Mouse (Mus musculus) layer of hippocampus, adult 18-20 months (tissue): ENCODE measurements around the gene Prss12. TPM values are rescaled to one million over a fixed set of nuclear protein-coding genes. Genes with fewer than 3 reads are reported as not detected.

Experiments
- DNase-seq, 2 experiments: peaks; one replicate each; pipeline ENCODE4 v3.0.0; 2022; ENCODE audit warnings: low spot score in 2 of 2
- long read RNA-seq: library from polyadenylated mRNA; stranded (forward); transcript quantifications from one replicate; pipeline ENCODE4 v2.0.0, GENCODE M21; 2021
- total RNA-seq, 2 experiments: library from RNA; stranded (reverse); gene quantifications; 2 replicates each; pipeline ENCODE4 v1.2.3; 2021

Prss12 gene
- total RNA-seq = 10 to 100 TPM; 11.5 to 14.1 TPM
- long read RNA-seq, transcript Prss12-201 (11 exons, 2,602 nt) = major isoform, 26 of 28 reads
- long read RNA-seq, partial matches to known transcripts = 1 of 28 reads
- long read RNA-seq, other reads (novel, unspliced or antisense) = 1 of 28 reads

GRCm38 (mm10) chr3:123446708-123447537, at the start of gene Prss12:
Gene Prss12, plus strand, starts transcription at chr3:123446913.
- DNase-seq = peak; percentile 35 to 77

GRCm38 (mm10) chr3:123397562-123398481, 48.9 kb upstream of the Prss12 start:
- no peak for DNase-seq

GRCm38 (mm10) chr3:123404945-123405344, 41.8 kb upstream of the Prss12 start:
- DNase-seq = no peak

GRCm38 (mm10) chr3:123411821-123412578, 34.7 kb upstream of the Prss12 start:
- DNase-seq = no peak

- DNase-seq = no peak
Observed at GRCm38 (mm10) chr3:123413173-123413572, 33.5 kb upstream of the Prss12 start.

- DNase-seq = no peak
Observed at GRCm38 (mm10) chr3:123425647-123426046, 21.1 kb upstream of the Prss12 start.

- no peak for DNase-seq
Observed at GRCm38 (mm10) chr3:123428005-123428404, 18.7 kb upstream of the Prss12 start.

GRCm38 (mm10) chr3:123429597-123430458, 16.9 kb upstream of the Prss12 start:
- no peak for DNase-seq

GRCm38 (mm10) chr3:123431951-123432674, 14.6 kb upstream of the Prss12 start:
- DNase-seq = no peak

- DNase-seq = no peak
Observed at GRCm38 (mm10) chr3:123433362-123433761, 13.4 kb upstream of the Prss12 start.

GRCm38 (mm10) chr3:123437608-123438007, 9.1 kb upstream of the Prss12 start:
- DNase-seq = no peak

- DNase-seq = no peak
Observed at GRCm38 (mm10) chr3:123440490-123440889, 6.2 kb upstream of the Prss12 start.

- no peak for DNase-seq
Observed at GRCm38 (mm10) chr3:123444466-123444865, 2.2 kb upstream of the Prss12 start.

GRCm38 (mm10) chr3:123447538-123448059, 886 bp downstream of the Prss12 start:
- DNase-seq = peak in 1 of 2 experiments; percentile 12

GRCm38 (mm10) chr3:123448096-123448495, 1.4 kb downstream of the Prss12 start:
- DNase-seq = peak in 1 of 2 experiments; percentile 19

- no peak for DNase-seq
Observed at GRCm38 (mm10) chr3:123450107-123450506, 3.4 kb downstream of the Prss12 start.

- DNase-seq = no peak
Observed at GRCm38 (mm10) chr3:123452904-123453303, 6.2 kb downstream of the Prss12 start.

- DNase-seq = no peak
Observed at GRCm38 (mm10) chr3:123459492-123459891, 12.8 kb downstream of the Prss12 start.

GRCm38 (mm10) chr3:123460436-123460835, 13.7 kb downstream of the Prss12 start:
- DNase-seq = no peak
